Mouse (Mus musculus) liver, adult 2 months (tissue): ENCODE results near the gene Tmem135. TPM values are rescaled to one million over a fixed set of nuclear protein-coding genes. Genes with fewer than 3 reads are reported as not detected.

Experiments
- DNase-seq: peaks from one replicate; pipeline ENCODE4 v3.0.0-alpha.2; 2011; ENCODE audit warnings: low read depth, low spot score; ENCODE audit errors: extremely low read depth
- H3K27ac ChIP-seq: fragments of 200-500 bp; replicated peaks from 2 replicates; pipeline ENCODE4 v1.5.1; 2012; ENCODE audit warnings: low read depth, mild to moderate bottlenecking, control low read depth, inconsistent platforms, low read length; ENCODE audit not compliant: insufficient read depth
- H3K27me3 ChIP-seq: fragments of 200-500 bp; 2 replicates; pipeline ENCODE4 v1.6.1; 2012; ENCODE audit warnings: mild to moderate bottlenecking, moderate library complexity, low read length, inconsistent platforms; ENCODE audit not compliant: control insufficient read depth, insufficient read depth
- H3K36me3 ChIP-seq: fragments of 200-500 bp; 2 replicates; pipeline ENCODE4 v1.6.1; 2012; ENCODE audit warnings: low read length, inconsistent platforms; ENCODE audit not compliant: control insufficient read depth, insufficient read depth
- H3K4me1 ChIP-seq: fragments of 200-500 bp; 2 replicates; pipeline ENCODE4 v1.6.1; 2011; ENCODE audit warnings: low read length; ENCODE audit not compliant: control insufficient read depth, insufficient read depth
- H3K4me3 ChIP-seq: fragments of 200-500 bp; 2 replicates; pipeline ENCODE4 v1.5.1; 2011; ENCODE audit warnings: low read depth, mild to moderate bottlenecking, control low read depth, low read length, moderate library complexity; ENCODE audit not compliant: insufficient read depth
- H3K79me2 ChIP-seq: fragments of 200-500 bp; 2 replicates; pipeline ENCODE4 v1.6.1; 2012; ENCODE audit warnings: inconsistent platforms, mild to moderate bottlenecking, low read length, moderate library complexity; ENCODE audit not compliant: control insufficient read depth, insufficient read depth
- H3K9ac ChIP-seq: fragments of 200-500 bp; 2 replicates; pipeline ENCODE4 v1.6.1; 2012; ENCODE audit warnings: low read depth, mild to moderate bottlenecking, control low read depth, inconsistent platforms, low read length
- CTCF ChIP-seq: fragments of 200-500 bp; IDR thresholded peaks from 2 replicates; pipeline ENCODE4 v1.5.1; 2011; ENCODE audit warnings: low read depth, low read length, control low read depth
- POLR2A ChIP-seq: fragments of 200-500 bp; IDR thresholded peaks from 2 replicates; pipeline ENCODE4 v1.6.1; 2011; ENCODE audit warnings: low read length, control low read depth; ENCODE audit not compliant: insufficient read depth; ENCODE audit errors: extremely low read depth
- WGBS: fragments of 180-500 bp; shearing (Covaris S2); methylation state at CpG from one replicate; pipeline ENCODE4 v1.1.7; 2018; 5-methylcytosine and 5-hydroxymethylcytosine counted together
- polyA plus RNA-seq: library from polyadenylated mRNA; depleted of rRNA; stranded (reverse); fragments of >200 nt; gene quantifications from 2 replicates; pipeline ENCODE4 v1.2.3, GENCODE M21; 2012
- total RNA-seq: library from RNA; depleted of rRNA; stranded (reverse); fragments of >200 nt; gene quantifications from 2 replicates; pipeline ENCODE4 v1.2.3, GENCODE M21; 2014

Gene Tmem135
- total and polyA plus RNA-seq, 2 experiments, result 60.4 to 108 TPM

GRCm38 (mm10) chr7:89260966-89261365 lies 143.1 kb downstream of the Tmem135 start:
- H3K9ac ChIP-seq, result no peak overlapping the region
- H3K4me3 ChIP-seq, result no peak overlapping the region
- H3K4me1 ChIP-seq, result no peaks in the 10 kb centered on the region
- no peaks in the 10 kb centered on the region; the same call in 1 of the 2 replicates for H3K79me2 ChIP-seq
- DNase-seq, result no peak
- H3K27ac ChIP-seq, result no peak overlapping the region
- no peaks in the 10 kb centered on the region for H3K27me3 ChIP-seq
- no peak for TF ChIP-seq POLR2A
- no peak for TF ChIP-seq CTCF
- H3K36me3 ChIP-seq, result no peaks in the 10 kb centered on the region

GRCm38 (mm10) chr7:89258832-89259231 lies 145.2 kb downstream of the Tmem135 start:
- Histone ChIP-seq H3K4me1 (no peaks in the 10 kb centered on the region), H3K27me3 (no peaks in the 10 kb centered on the region), H3K79me2 (peaks cover 4% of the 10 kb centered on the region), H3K36me3 (no peaks in the 10 kb centered on the region), H3K4me3 (no peak overlapping the region), H3K27ac (no peak overlapping the region), H3K9ac (no peak overlapping the region)
- no peak for TF ChIP-seq POLR2A
- 96% methylated on average over 2 of the region's 2 CpGs for WGBS
- no peak for DNase-seq

- H3K79me2 ChIP-seq, result peaks cover 4% of the 10 kb centered on the region
- DNase-seq, result no peak
- 84% methylated on average over 4 of the region's 4 CpGs for WGBS
- no peaks in the 10 kb centered on the region for H3K36me3 ChIP-seq
- H3K27ac ChIP-seq, result no peak overlapping the region
- no peaks in the 10 kb centered on the region for H3K4me1 ChIP-seq
- H3K4me3 ChIP-seq, result no peak overlapping the region
- no peak overlapping the region for H3K9ac ChIP-seq
- H3K27me3 ChIP-seq, result no peaks in the 10 kb centered on the region
- TF ChIP-seq CTCF (no peak), POLR2A (no peak)
These were observed 146.0 kb downstream of the Tmem135 start for GRCm38 (mm10) chr7:89257871-89258502.

DNA sequence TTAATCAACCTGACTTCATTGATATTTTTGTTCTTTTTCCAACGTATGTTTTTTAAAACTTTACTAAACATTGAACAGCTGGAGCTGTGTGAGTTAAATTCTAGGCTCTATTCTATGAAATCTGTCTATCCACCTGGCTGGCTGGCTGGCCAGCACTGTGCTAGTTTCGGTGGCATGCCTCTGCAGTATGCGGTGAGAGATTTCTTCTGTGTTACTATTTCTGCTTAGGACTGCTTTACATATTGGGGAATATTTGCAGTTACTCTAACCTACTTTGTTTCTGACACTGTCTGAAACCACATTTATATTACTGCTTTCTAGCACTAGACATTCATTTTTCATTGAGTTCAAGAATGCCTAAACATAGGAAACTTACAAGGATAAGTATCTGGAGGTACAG lies 150.2 kb downstream of the Tmem135 start:
- no peak overlapping the region for H3K9ac ChIP-seq
- H3K27ac ChIP-seq, result no peak overlapping the region
- TF ChIP-seq CTCF (no peak), POLR2A (no peak)
- no peak overlapping the region for H3K4me3 ChIP-seq
- H3K4me1 ChIP-seq, result no peaks in the 10 kb centered on the region
- no peaks in the 10 kb centered on the region for H3K36me3 ChIP-seq
- H3K27me3 ChIP-seq, result no peaks in the 10 kb centered on the region
- no peak for DNase-seq
- H3K79me2 ChIP-seq, result peaks cover 4% of the 10 kb centered on the region
- WGBS, result 93% methylated on average over 3 of the region's 3 CpGs

GRCm38 (mm10) chr7:89253317-89253716 lies 150.7 kb downstream of the Tmem135 start:
- Histone ChIP-seq H3K4me1 (no peaks in the 10 kb centered on the region), H3K79me2 (peaks cover 4% of the 10 kb centered on the region), H3K9ac (no peak overlapping the region), H3K27ac (no peak overlapping the region), H3K27me3 (no peaks in the 10 kb centered on the region), H3K36me3 (no peaks in the 10 kb centered on the region), H3K4me3 (no peak overlapping the region)
- 92% methylated on average over 2 of the region's 2 CpGs for WGBS
- TF ChIP-seq POLR2A, result no peak
- no peak for TF ChIP-seq CTCF
- no peak for DNase-seq

- H3K27me3 ChIP-seq, result no peaks in the 10 kb centered on the region
- TF ChIP-seq POLR2A (no peak), CTCF (no peak)
- H3K27ac ChIP-seq, result no peak overlapping the region
- H3K36me3 ChIP-seq, result no peaks in the 10 kb centered on the region
- H3K4me1 ChIP-seq, result no peaks in the 10 kb centered on the region
- no peak overlapping the region for H3K4me3 ChIP-seq
- H3K9ac ChIP-seq, result no peak overlapping the region
- WGBS, result 86% methylated on average over 4 of the region's 4 CpGs
- DNase-seq, result no peak
- H3K79me2 ChIP-seq, result peaks cover 4% of the 10 kb centered on the region
These were observed 152.1 kb downstream of the Tmem135 start for GRCm38 (mm10) chr7:89251880-89252453.
